Mouse (Mus musculus): Measurements from ENCODE around the gene Dennd4a.
"Not testable (repeated sequence)": the region's sequence is repeated elsewhere in the genome, so short reads cannot be mapped to it uniquely, and the experiment has no call there.

Dennd4a gene

GRCm38 (mm10) chr9:64814273-64814672, 3.1 kb downstream of the Dennd4a start:
- DNase-seq (ENCODE audit: low read depth, low spot score) = peak; percentile 60
- H3K36me3 ChIP-seq (ENCODE audit: control insufficient read depth, insufficient read depth, low read length, poor library complexity, severe bottlenecking) = no peaks in the 10 kb centered on the region

GRCm38 (mm10) chr9:64819686-64820085, 8.5 kb downstream of the Dennd4a start:
- DNase-seq (ENCODE audit: low read depth, low spot score); H3K27me3 ChIP-seq (ENCODE audit: control insufficient read depth, insufficient read depth, low read length, poor library complexity, severe bottlenecking); H3K36me3 ChIP-seq (ENCODE audit: control insufficient read depth, insufficient read depth, low read length, poor library complexity, severe bottlenecking): not testable (repeated sequence)

More at GRCm38 (mm10) chr9:64814273-64814672, 3.1 kb downstream of the Dennd4a start:
- H3K27me3 ChIP-seq (ENCODE audit: control insufficient read depth, insufficient read depth, low read length, poor library complexity, severe bottlenecking) = no peaks in the 10 kb centered on the region

GRCm38 (mm10) chr9:64820086-64820795, 9.1 kb downstream of the Dennd4a start:
- H3K27me3 ChIP-seq (ENCODE audit: control insufficient read depth, insufficient read depth, low read length, poor library complexity, severe bottlenecking) = no peaks in the 10 kb centered on the region
- H3K36me3 ChIP-seq (ENCODE audit: control insufficient read depth, insufficient read depth, low read length, poor library complexity, severe bottlenecking) = no peaks in the 10 kb centered on the region
- peak; percentile 72 for DNase-seq (ENCODE audit: low read depth, low spot score)

GRCm38 (mm10) chr9:64822235-64822634, 11.1 kb downstream of the Dennd4a start:
- DNase-seq (ENCODE audit: low read depth, low spot score) = peak; percentile 40
- H3K36me3 ChIP-seq (ENCODE audit: control insufficient read depth, insufficient read depth, low read length, poor library complexity, severe bottlenecking) = no peaks in the 10 kb centered on the region
- H3K27me3 ChIP-seq (ENCODE audit: control insufficient read depth, insufficient read depth, low read length, poor library complexity, severe bottlenecking) = no peaks in the 10 kb centered on the region

GRCm38 (mm10) chr9:64824389-64825008, 13.4 kb downstream of the Dennd4a start:
- peak; percentile 72 for DNase-seq (ENCODE audit: low read depth, low spot score)
- no peaks in the 10 kb centered on the region; the same call in 1 of the 2 replicates for H3K36me3 ChIP-seq (ENCODE audit: control insufficient read depth, insufficient read depth, low read length, poor library complexity, severe bottlenecking)

GRCm38 (mm10) chr9:64830092-64830618, 19.0 kb downstream of the Dennd4a start:
- peak; percentile 81 for DNase-seq (ENCODE audit: low read depth, low spot score)
- peaks cover 1% of the 10 kb centered on the region; the same call in 1 of the 2 replicates for H3K36me3 ChIP-seq (ENCODE audit: control insufficient read depth, insufficient read depth, low read length, poor library complexity, severe bottlenecking)
- no peaks in the 10 kb centered on the region for H3K27me3 ChIP-seq (ENCODE audit: control insufficient read depth, insufficient read depth, low read length, poor library complexity, severe bottlenecking)

More at GRCm38 (mm10) chr9:64824389-64825008, 13.4 kb downstream of the Dennd4a start:
- no peaks in the 10 kb centered on the region for H3K27me3 ChIP-seq (ENCODE audit: control insufficient read depth, insufficient read depth, low read length, poor library complexity, severe bottlenecking)

- no peak for DNase-seq (ENCODE audit: low read depth, low spot score)
- H3K27me3 ChIP-seq (ENCODE audit: control insufficient read depth, insufficient read depth, low read length, poor library complexity, severe bottlenecking) = no peaks in the 10 kb centered on the region
- peaks cover 2% of the 10 kb centered on the region for H3K36me3 ChIP-seq (ENCODE audit: control insufficient read depth, insufficient read depth, low read length, poor library complexity, severe bottlenecking)
Observed at GRCm38 (mm10) chr9:64830641-64831040, 19.5 kb downstream of the Dennd4a start.

GRCm38 (mm10) chr9:64831760-64832159, 20.6 kb downstream of the Dennd4a start:
- DNase-seq (ENCODE audit: low read depth, low spot score) = peak; percentile 20
- Histone ChIP-seq H3K27me3 (ENCODE audit: control insufficient read depth, insufficient read depth, low read length, poor library complexity, severe bottlenecking) (no peaks in the 10 kb centered on the region), H3K36me3 (ENCODE audit: control insufficient read depth, insufficient read depth, low read length, poor library complexity, severe bottlenecking) (peaks cover 9% of the 10 kb centered on the region)

- peaks cover 11% of the 10 kb centered on the region; the same call in 1 of the 2 replicates for H3K36me3 ChIP-seq (ENCODE audit: control insufficient read depth, insufficient read depth, low read length, poor library complexity, severe bottlenecking)
- no peak for DNase-seq (ENCODE audit: low read depth, low spot score)
Observed at GRCm38 (mm10) chr9:64834418-64834817, 23.3 kb downstream of the Dennd4a start.

GRCm38 (mm10) chr9:64845355-64845754, 34.2 kb downstream of the Dennd4a start:
- DNase-seq (ENCODE audit: low read depth, low spot score) = no peak
- H3K36me3 ChIP-seq (ENCODE audit: control insufficient read depth, insufficient read depth, low read length, poor library complexity, severe bottlenecking) = peaks cover 30% of the 10 kb centered on the region
- H3K27me3 ChIP-seq (ENCODE audit: control insufficient read depth, insufficient read depth, low read length, poor library complexity, severe bottlenecking) = no peaks in the 10 kb centered on the region

More at GRCm38 (mm10) chr9:64834418-64834817, 23.3 kb downstream of the Dennd4a start:
- H3K27me3 ChIP-seq (ENCODE audit: control insufficient read depth, insufficient read depth, low read length, poor library complexity, severe bottlenecking) = no peaks in the 10 kb centered on the region

- DNase-seq (ENCODE audit: low read depth, low spot score) = no peak
- no peaks in the 10 kb centered on the region for H3K27me3 ChIP-seq (ENCODE audit: control insufficient read depth, insufficient read depth, low read length, poor library complexity, severe bottlenecking)
- peaks cover 17% of the 10 kb centered on the region for H3K36me3 ChIP-seq (ENCODE audit: control insufficient read depth, insufficient read depth, low read length, poor library complexity, severe bottlenecking)
Observed at GRCm38 (mm10) chr9:64849548-64849947, 38.4 kb downstream of the Dennd4a start.

GRCm38 (mm10) chr9:64860083-64860482, 48.9 kb downstream of the Dennd4a start:
- Histone ChIP-seq H3K36me3 (ENCODE audit: control insufficient read depth, insufficient read depth, low read length, poor library complexity, severe bottlenecking) (peaks cover 25% of the 10 kb centered on the region), H3K27me3 (ENCODE audit: control insufficient read depth, insufficient read depth, low read length, poor library complexity, severe bottlenecking) (no peaks in the 10 kb centered on the region)
- no peak for DNase-seq (ENCODE audit: low read depth, low spot score)

- peaks cover 26% of the 10 kb centered on the region for H3K36me3 ChIP-seq (ENCODE audit: control insufficient read depth, insufficient read depth, low read length, poor library complexity, severe bottlenecking)
- DNase-seq (ENCODE audit: low read depth, low spot score) = peak; percentile 67
- no peaks in the 10 kb centered on the region for H3K27me3 ChIP-seq (ENCODE audit: control insufficient read depth, insufficient read depth, low read length, poor library complexity, severe bottlenecking)
Observed at GRCm38 (mm10) chr9:64862687-64863086, 51.5 kb downstream of the Dennd4a start.

GRCm38 (mm10) chr9:64886008-64886407, 74.9 kb downstream of the Dennd4a start:
- Histone ChIP-seq H3K27me3 (ENCODE audit: control insufficient read depth, insufficient read depth, low read length, poor library complexity, severe bottlenecking) (no peaks in the 10 kb centered on the region), H3K36me3 (ENCODE audit: control insufficient read depth, insufficient read depth, low read length, poor library complexity, severe bottlenecking) (peaks cover 8% of the 10 kb centered on the region)
- no peak for DNase-seq (ENCODE audit: low read depth, low spot score)

- no peaks in the 10 kb centered on the region for H3K27me3 ChIP-seq (ENCODE audit: control insufficient read depth, insufficient read depth, low read length, poor library complexity, severe bottlenecking)
- H3K36me3 ChIP-seq (ENCODE audit: control insufficient read depth, insufficient read depth, low read length, poor library complexity, severe bottlenecking) = peaks cover 20% of the 10 kb centered on the region
- DNase-seq (ENCODE audit: low read depth, low spot score) = no peak
Observed at GRCm38 (mm10) chr9:64896605-64897004, 85.5 kb downstream of the Dennd4a start.

Data from splenic B cell, adult 2 months (primary cell).